Mouse (Mus musculus) mesoderm, embryonic 11.5 days (tissue): ENCODE measurements around the gene Lrmda.
"Not testable (repeated sequence)": the region's sequence is repeated elsewhere in the genome, so short reads cannot be mapped to it uniquely, and the experiment has no call there.

Experiments used
- DNase-seq: peaks from one replicate; pipeline ENCODE4 v3.0.0-alpha.2; 2012; ENCODE audit warnings: low read depth, low spot score

Gene Lrmda

DNA sequence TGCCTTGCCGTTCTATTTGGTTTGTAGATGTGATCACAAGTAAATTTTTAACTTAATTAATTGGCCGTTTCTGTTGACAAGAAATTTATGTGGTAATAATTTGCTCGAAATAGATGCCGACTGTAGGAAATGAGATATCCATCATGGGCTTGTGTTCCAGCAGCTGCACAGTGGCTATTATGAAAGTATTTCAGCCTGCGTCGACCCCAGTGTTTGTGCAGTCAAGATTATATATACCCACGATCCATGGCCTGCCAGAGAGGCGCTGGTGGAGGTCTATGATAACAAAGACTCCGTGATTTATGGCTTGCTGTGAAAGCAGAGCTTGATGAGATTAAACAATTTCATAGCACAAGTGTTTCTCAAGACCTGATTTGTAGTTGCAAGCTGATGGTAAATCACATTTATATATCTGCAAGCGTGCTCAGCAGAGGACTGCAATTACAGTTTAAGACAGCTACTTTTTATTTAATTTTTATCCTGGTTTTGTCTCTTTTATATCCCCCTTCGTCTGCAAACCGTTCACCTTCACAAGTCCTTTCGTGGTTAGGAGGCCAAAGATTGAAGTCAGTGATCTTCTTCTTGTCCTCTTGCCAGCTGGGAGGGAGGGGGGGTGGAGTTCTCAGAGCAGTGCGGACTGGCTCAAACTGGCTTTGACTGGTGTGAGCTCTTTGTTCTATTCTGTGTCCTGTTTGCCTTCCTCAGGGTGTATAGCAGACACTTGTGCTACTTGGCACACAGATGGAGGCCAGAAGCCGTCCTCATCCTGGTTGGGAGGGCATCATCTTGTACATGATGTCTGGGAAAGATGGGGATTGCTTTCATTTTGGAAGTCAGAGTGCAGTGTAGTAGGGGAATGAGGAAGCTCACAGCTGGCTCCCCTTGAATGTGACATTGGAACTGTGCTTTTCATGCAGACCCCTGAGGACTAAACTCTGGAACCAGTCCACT lies 764.0 kb downstream of the Lrmda start:
- DNase-seq = peak; percentile 89

DNA sequence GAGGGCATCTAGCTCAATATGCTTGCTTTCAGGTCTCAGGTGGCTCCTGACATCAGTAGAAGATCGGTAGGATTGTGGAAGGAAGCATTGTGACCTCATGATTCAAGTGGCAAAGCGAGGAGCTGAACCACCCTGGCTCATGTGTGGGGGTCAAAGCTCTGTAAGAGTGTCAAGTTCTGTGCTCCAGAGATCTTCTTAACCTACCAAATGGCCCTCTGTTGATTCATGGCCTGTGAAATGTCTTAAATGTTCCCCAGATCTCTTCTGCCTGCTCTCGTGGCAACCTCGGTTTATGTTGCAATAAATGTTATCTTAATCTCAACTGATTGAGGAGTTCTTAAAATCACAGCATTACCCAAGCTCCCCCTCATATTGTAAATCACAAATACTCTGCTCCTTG lies 780.5 kb downstream of the Lrmda start:
- DNase-seq = no peak

DNA sequence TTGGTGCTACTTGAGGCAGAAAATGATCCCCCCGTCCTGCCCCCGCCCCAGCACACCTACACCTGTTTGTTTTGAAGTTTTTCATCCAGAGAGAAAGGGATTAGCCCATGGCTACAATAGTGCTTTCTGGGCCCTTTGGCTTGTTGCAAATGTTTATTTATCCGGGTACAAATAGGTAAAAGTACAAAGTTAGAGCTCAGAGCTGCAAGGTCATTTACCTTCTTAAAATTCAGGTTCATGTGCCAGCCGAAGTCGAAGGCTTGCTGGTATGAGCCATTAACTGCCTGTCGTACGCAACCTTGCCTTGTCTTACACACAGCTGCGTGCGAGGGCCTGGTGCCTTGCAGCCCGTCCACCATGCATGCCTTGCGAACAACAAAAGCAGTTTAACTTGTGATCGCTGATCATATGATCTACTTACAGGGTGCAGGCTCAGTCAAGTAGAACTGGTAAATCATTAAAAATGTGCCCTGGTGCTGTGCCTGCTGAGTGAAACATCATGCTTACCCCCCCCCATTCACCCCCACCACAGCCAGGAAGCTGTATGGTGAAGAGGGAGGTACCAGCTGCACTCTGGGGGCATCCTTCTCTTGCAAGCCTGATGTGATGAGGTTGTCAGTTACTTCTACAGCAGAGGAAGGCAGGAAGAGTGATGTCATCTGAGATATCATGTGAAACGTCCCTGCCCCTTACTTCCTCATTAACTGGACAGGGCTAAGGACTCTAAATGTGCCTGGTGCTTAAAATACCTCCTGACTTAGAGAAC lies 781.5 kb downstream of the Lrmda start:
- DNase-seq = no peak

- not testable (repeated sequence) for DNase-seq
Observed at GRCm38 (mm10) chr14:22801714-22802113, 782.2 kb downstream of the Lrmda start.

DNA sequence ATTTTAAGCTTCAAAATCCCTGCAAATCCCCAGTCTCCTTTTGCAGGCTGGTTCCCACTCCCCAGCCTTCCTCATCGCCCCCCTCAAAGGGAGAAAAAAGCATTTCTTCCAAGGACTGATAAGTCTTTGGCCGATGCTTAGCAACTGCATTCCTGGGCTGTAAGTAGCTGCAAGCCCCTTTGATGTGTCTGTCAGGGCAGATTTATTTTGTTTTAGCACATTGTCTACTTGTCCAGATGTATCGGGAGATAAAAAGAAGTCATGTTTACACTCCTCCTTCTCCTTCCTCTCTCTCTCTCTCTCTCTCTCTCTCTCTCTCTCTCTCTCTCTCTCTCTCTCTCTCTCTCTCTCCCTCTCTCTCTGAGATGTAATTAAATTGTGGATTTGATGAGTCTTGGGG lies 787.8 kb downstream of the Lrmda start:
- peak; percentile 83 for DNase-seq

DNA sequence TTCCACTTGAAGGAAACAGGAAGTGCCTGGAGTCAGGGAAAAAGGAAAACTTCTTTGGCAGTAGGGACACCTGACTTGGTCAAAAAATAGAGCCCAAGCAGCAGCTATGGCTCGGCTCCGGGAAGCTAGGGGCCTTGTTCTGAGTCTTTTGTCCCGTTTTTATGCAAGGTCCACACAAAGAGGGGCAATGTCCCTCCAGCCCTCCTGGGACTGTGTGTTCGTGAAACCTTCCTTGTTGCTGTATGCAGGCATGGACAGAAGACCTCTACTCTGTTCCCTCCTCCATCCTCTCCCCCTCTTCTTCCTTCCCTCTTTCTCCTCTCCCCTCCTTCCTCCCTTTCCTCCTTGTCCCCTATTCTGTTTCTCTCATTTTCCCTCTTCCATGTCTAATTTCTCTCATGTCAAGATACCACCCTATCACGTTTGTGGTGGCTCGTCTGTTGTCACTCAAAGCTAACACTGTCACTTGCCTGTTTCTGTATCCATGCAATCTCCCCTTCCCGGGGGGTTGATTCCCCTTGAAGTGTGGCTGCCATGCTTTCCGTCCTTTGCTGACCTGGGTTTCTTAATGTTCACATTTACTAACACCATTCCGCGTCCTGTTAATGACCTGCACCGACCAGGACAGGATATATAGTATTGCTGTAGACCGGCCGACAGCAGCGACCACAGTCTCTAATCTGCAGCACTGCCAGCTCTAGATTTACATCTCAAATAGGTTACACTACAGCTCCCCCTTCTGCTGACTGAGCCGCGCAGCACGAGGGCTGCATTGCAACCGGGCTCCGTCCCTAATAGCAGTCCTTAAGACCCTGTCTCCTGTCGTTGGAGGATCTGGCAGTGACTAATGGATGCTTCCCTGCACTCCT lies 788.4 kb downstream of the Lrmda start:
- peak; percentile 81 for DNase-seq

- DNase-seq = no peak
Observed at GRCm38 (mm10) chr14:22808595-22809166, 789.2 kb downstream of the Lrmda start.

GRCm38 (mm10) chr14:22809229-22809628 lies 789.7 kb downstream of the Lrmda start:
- DNase-seq = no peak

- no peak for DNase-seq
Observed at GRCm38 (mm10) chr14:22810531-22810930, 791.0 kb downstream of the Lrmda start.

- peak; percentile 20 for DNase-seq
Observed at GRCm38 (mm10) chr14:22812824-22813223, 793.3 kb downstream of the Lrmda start.

DNA sequence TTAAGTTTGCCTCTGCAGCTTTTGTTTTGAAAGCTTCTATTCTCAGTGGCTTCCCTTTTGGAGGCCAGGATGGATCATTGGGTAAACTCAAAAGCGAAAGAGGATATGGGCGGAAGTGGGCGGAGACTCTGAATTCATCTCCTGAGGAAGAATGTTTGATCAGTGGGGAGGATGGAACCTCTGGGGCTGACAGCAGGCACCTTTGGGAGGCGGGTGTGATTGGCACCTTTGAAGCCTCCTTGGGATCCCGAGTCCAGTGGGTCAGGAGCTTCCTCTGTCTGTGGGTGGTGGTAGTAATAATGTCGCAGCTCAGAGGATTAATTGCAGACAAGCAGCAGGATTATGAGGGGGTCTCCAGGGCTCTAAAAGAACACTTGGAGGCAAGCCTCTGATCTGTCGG lies 793.9 kb downstream of the Lrmda start:
- peak; percentile 72 for DNase-seq

DNA sequence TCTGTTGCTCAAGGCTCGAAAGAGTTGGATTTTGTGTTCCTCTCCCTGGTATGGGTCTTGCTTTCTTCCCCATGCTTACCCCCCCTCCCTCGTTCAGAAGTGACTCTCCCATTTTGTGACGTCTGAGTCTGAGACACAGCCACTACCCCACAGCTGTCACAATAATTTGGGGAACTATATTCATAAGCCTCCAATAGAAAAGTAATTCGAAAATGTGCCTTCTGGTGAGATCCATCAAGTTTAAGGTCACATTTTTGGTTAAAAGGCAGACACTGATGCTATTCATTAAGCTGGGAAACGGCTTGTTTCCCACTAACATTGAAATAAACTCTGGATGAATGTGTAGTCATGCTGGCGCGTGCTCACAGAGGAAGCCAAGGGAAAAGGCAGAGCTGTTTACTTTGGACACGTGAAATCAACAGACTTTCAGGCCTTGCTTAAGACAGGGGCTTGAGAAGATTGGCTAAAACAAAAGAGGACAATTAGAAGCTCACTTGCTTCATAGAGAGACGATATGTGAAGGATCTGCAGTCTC lies 795.4 kb downstream of the Lrmda start:
- DNase-seq = no peak

DNA sequence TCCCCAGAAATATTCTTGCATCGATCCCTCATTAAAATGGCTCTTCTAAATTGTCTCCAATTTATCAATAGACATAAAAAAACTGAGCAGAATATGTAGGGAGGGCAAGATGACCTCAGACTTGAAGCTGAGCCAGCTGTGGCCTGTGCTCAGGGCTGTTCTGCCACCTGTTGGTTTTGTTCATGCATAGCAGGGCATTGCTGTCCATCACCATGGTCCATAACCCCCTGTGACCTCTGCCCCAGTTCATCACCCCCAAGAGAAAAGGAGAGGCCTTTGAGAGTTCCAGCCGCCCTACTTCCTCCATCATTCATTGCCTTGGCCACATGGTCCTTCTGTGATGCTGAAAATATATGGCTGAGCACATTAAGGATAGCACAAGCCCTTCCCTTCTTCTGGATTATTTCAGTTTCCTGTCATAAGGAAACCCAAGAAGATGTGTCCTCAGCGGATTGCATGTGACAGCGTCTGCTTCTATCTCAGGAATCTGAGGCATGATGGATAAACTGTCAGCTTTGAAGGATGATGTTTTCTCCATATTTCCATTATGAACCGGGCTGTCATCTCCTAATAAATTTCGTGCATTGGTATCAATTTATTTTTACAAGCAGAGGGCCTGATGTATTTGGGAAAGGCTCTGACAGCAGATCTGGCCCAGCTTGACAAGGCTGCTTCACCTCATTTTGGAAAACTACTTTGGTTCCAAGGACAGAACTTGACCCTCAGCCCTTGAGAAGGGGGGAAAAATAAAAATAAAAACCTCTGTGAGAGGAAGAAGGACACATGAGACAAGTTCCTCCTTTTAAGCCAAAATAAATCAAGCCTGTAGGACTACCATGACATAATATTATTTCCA lies 798.1 kb downstream of the Lrmda start:
- DNase-seq = peak; percentile 85

DNA sequence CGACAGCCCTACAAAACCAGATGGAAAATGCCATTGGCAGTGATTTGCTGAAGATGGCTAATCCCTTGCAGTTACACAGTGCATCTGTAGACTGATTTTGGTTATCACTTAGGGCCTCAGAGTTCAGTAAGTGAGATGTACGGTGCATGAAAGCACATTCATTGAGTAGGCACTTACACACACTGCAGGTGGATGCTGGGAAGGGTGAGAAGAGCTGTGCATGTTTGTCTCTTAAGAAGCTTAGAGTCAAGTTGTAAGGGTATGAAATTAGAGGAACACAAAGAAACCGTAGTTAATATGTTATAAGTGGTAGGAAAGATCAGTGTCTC lies 798.7 kb downstream of the Lrmda start:
- no peak for DNase-seq

- DNase-seq = peak; percentile 22
Observed at GRCm38 (mm10) chr14:22822942-22823341, 803.4 kb downstream of the Lrmda start.

- DNase-seq = no peak
Observed at GRCm38 (mm10) chr14:22826825-22827224, 807.3 kb downstream of the Lrmda start.

- no peak for DNase-seq
Observed at GRCm38 (mm10) chr14:22837058-22837457, 817.5 kb downstream of the Lrmda start.

DNA sequence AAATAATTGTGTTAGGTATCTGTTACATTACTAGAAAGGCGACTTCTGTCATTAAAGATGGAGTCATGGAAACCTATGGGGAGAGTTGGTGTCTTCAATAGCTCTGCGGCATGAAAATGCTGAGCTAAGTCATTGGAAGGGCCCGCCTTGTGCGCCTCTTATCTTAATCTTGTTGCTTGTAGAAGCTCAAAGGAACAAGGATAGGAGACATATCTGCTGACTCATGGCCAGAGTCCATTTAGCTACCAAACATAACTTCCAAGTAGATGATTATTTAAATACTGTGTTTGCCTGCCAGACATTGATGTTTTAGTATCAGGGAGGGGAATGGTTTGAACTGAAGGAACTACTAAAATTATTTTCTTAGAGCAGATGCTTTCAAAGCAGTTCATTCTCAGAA lies 821.6 kb downstream of the Lrmda start:
- DNase-seq = no peak

- DNase-seq = no peak
Observed at GRCm38 (mm10) chr14:22844006-22844405, 824.5 kb downstream of the Lrmda start.

DNA sequence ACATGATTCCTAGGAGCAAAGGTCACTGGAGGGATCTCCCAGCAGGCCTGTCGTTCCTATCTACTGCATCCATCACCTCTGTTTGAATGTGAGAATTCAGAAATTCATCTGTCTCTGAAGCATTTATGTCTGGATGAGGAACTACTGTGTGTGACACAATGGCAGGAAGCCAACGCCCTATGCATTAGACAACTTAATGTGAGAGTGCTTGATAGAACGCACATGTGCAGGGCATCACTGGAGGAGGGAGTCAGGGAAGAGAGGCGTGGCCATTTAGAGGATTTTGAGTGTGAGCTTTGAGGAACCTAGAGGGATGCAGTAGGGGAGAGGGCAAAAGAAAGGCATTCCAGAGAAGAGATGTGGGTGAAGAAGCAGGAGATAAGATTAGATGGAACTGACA lies 825.9 kb downstream of the Lrmda start:
- no peak for DNase-seq
